Mouse (Mus musculus) cerebellum, adult 2 months (tissue): ENCODE results near the gene Slc22a15.

Experiments
- CTCF ChIP-seq: fragments of 200-500 bp; IDR thresholded peaks from 2 replicates; pipeline ENCODE4 v1.5.1; 2011; ENCODE audit warnings: low read depth, mild to moderate bottlenecking, control low read depth, low read length, moderate library complexity, borderline replicate concordance; ENCODE audit not compliant: insufficient read depth
- POLR2A ChIP-seq: fragments of 200-500 bp; IDR thresholded peaks from 2 replicates; pipeline ENCODE4 v1.6.1; 2011; ENCODE audit warnings: low read length, control low read depth, borderline replicate concordance; ENCODE audit not compliant: insufficient read depth

DNA sequence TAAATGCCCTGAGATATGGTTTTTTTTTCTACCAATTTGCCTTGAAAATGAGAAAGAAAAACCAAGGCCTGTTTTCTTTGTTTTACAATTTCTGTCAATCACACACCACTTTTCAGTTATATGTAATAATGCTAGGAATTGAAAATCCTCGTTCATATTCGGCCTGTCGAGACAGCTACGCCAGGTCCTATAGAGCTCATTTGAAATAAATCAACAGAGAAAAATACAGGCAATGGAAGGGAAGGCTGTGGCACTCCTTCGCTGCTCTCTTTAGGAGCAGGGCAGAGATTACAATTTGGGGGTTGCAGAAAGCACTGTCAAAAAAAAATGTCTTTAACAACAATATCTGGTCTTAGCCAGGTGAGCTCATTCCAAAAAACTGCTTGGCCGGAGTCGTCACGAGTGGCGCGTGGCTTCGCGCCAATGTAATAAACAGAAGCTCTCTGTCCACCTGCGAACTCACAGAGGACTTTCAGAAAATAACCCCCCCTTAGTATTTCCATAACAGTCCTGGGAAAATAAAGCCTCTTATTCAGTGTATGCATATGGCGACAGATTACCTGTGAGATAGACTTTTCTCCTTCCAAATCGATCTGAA lies 26.8 kb downstream of the Slc22a15 start:
- TF ChIP-seq CTCF (no peak), POLR2A (no peak)
